Mouse (Mus musculus): ENCODE data around the gene Cyren.

DNA sequence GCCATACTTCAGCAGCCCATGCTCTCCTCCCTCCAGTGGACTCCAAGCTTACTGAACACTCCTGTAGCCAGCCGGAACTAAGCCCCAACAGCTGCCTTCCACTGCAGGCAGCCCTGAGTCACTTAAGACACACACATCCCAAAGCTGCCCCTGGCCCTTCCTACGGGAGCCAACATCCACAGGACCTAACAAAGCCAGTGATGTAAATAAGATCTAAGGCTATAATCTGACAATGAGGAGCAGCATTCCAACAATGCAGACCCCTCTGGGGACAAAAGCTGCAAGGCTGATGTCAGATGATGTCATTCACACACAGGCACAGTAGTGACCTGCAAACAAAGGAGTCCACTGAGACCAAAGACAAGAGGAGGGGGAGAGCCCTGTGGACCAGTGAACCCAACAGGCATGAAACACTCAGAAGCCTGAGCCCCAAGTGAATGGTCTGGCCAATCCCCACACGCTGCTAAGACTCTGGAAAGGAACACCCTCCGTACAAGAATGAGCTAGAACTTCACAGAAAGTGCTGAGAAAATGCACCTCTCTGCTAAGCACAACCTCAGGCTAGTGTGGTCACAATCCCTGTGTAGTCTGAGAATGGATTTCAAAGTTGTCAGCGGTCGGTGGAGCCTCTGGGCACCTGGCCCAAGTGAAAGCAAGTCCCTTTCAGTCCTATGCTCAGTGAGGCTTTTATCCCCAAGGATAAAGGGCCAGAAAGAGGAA is 9.4 kb upstream of the Cyren start:
- no peak for TF ChIP-seq CTCF (IDR thresholded peaks at IDR 0.05)
- TF ChIP-seq POLR2A (IDR thresholded peaks at IDR 0.05; ENCODE audit: insufficient read depth, low read depth, low read length), result no peak
- TF ChIP-seq EP300 (IDR thresholded peaks at IDR 0.05; ENCODE audit: insufficient read depth, low read depth, low read length), result no peak
